Mouse (Mus musculus): Measurements from ENCODE around the gene Abi1.
A peak's percentile ranks its signal among the peaks of the same experiment; 100 is the strongest.
"Not testable (repeated sequence)": the region's sequence is repeated elsewhere in the genome, so short reads cannot be mapped to it uniquely, and the experiment has no call there.

Abi1 gene

DNA sequence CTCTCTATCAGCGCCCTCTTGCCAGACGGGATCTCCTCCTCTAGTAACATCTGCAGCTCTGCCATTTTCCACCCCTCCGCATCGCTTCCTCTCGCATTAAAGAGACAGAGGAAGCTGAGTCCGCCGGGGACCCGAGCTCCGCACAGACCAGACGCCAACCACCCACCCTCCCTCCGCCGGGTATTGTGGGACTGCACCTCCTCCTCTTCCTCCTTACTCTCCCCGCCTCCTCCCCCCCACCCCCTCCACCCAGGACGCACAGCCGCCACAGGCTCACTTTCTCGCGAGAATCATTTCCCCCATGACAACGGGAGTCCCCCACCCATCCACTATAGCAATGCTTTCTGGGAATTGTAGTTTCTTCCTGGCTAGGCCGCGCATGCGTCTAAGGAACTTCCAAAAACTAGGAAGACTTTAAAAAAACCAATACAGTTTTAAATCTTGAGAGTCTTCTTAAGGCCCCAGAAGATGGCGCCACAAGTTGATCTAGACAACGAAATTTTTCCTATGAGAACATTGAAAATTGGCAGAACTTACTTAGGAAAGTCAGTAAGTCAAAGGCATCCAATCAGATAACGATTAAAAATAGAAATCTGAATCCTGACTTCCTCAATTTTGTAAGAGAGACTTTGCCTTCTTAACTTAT, at the start of gene Abi1:
Abi1 (minus strand) TSS at position 241 of the 646 bp plus-strand sequence.
- peak; percentile 93 to 97 for DNase-seq

GRCm38 (mm10) chr2:23084540-23084939, 44.5 kb upstream of the Abi1 start:
- no peak for DNase-seq

- DNase-seq = peak; percentile 16 to 40
These were observed 38.5 kb upstream of the Abi1 start for GRCm38 (mm10) chr2:23078588-23078987.

GRCm38 (mm10) chr2:23077693-23078092, 37.7 kb upstream of the Abi1 start:
- DNase-seq = no peak

DNA sequence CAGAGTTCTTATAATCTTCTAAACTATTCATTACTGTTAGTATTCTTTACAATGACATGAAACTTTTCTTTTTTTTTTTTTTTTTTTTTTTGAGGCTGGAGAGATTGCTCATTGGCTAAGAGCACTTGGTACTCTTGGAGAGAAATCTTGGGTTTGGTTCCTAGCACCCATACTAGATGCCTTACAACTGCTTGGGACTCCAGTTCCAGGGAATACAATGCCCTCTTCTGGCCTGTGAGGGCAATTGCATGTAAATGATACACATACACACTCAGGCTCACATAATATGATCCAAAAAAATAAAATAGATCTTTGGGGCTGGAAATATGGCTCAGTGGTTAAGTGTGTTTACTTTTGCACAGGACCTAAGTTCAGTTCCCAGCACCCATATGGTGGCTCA, 36.7 kb upstream of the Abi1 start:
- no peak for DNase-seq

GRCm38 (mm10) chr2:23075846-23076245, 35.8 kb upstream of the Abi1 start:
- no peak for DNase-seq

DNA sequence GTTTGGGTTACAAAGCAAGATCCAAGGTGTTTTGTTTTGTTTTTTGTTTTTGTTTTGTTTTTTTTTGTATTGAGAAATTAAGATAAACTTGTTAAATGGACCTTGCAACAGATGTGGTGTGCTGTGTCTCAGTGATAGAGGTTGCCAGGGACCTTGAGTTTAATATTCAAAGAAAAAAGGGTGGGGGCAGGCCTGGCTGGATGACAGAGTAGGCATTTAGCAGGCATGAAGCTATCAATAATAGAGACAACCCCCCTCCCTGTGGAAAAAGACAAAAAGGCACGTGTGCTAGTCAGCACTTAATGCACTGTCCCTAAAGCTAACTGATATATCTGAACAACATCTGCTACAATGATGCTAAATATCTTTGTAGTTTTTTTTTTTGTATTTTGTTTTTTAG, 31.4 kb upstream of the Abi1 start:
- no peak for DNase-seq

GRCm38 (mm10) chr2:23070491-23070890, 30.4 kb upstream of the Abi1 start:
- DNase-seq = no peak

GRCm38 (mm10) chr2:23068894-23069744, 29.1 kb upstream of the Abi1 start:
- peak; percentile 94 to 98 for DNase-seq

GRCm38 (mm10) chr2:23068370-23068737, 28.3 kb upstream of the Abi1 start:
- DNase-seq = peak in 1 of 2 experiments; percentile 22

GRCm38 (mm10) chr2:23067552-23068369, 27.7 kb upstream of the Abi1 start, which contains the start of gene Acbd5:
Acbd5 (plus strand) TSS chr2:23068167.
- DNase-seq = peak; percentile 96 to 98

- DNase-seq = peak in 1 of 2 experiments; percentile 15
These were observed 12.5 kb upstream of the Abi1 start for GRCm38 (mm10) chr2:23052523-23052922.

DNA sequence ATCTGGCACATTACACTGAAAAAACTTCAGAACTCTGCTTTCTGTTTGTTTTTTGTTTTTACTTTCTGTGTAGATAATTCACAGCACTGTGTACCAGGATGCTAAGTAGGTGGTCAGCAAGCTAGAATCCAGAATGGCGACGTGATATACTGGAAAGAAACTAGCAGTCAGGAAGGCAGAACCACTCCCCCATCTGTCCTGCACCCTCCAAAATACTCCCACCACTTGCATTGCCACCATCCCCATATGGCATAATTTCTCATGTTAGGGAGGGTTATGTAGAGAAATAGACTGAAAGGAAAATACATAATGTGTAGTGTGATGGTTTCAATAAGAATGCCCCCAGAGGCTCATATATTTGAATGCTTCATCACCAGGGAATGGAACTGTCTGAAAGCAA, 11.8 kb upstream of the Abi1 start:
- no peak for DNase-seq

DNA sequence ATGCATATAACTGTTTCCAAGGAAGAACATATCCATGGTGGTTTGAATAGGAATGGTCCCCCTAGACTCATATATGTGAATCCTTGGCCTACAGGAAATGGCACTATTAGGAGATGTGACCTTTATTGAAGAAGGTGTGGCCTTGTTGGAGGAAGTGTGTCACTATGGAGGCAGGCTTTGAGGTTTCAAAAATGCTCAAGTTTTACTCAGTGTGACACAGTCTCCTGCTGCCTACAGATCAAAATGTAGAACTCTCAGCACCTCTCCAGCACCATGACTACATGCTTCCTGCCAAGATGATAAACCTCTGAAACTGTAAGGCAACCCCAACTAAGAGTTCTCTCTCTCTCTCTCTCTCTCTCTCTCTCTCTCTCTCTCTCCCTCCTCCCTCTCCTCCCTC, 8.0 kb upstream of the Abi1 start:
- no peak for DNase-seq

DNA sequence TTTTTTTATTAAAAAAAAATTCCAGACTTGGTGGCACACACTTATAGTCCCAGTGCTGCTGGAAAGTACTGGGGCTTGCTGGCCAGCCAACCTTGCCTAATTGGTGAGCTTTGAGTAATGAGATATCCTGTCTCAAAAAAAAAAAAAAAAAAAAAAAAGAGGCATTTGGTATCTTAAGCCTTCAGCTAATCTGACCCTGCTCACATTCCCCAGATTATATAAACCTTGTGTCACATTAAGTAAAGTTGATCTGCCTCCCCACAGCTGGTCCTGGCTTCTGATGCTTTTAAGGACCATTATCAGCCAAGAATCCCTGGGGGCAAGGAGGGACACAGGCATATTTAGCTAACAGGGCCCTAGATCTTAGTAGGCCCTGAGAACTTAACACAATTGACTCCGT, 5.7 kb upstream of the Abi1 start:
- DNase-seq = no peak

GRCm38 (mm10) chr2:23042189-23042588, 2.1 kb upstream of the Abi1 start:
- DNase-seq = no peak

- no peak for DNase-seq
These were observed 1.4 kb upstream of the Abi1 start for GRCm38 (mm10) chr2:23041457-23041856.

DNA sequence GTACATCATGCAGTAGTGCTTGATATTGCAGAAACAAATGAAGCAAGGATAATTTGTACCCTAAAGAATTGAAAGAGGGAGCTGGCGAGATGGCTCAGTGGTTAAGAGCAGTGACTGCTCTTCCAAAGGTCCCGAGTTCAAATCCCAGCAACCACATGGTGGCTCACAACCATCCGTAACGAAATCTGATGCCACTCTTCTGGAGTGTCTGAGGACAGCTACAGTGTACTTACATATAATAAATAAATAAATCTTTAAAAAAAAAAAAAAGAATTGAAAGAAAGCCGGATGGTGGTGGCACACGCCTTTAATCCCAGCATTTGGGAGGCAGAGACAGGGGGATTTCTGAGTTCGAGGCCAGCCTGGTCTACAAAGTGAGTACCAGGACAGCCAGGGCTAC, 649 bp upstream of the Abi1 start:
- not testable (repeated sequence) for DNase-seq

DNA sequence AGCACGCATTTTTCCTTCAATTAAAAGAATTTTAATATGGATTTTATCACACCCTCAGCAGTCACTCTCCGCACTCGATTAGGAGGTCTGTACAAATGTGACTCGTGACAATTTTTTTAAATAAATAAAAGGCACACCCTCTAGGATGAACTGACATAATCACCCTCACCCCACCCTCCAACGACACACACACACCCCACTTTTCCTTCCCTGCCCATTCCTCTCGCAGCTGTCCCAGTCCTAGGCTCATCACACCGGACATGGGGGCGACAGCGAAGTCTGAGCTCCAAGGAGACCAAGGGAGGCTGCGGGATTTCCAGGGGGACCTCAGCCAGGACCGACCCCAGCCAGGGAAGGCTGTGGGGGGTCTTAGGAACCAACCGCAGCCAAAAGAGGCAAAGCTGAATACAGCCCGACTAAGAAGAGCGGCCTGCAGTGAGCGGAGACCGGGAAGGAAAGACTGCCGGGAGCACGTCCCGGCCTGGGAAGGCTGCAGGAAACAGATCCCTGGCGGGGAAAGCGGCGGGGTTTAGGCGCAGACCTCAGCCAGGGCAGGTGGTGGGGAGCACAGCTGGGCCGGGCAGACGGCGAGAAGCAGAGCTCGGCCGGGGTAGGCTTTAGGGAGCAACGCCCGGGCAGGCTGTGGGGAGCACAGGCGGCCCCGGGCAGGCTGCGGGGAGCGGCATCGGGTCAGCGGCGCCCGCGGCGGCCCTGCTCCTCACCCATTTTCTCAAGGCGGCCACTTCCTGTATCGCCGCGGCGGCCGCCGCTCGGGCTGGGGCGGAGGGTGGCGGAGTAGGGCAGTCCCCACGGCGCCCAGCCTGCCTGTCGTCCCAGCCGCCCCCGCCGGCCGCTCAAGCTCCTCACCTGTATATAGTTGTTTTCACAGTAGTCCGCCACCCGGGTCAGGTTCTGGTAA, 700 bp downstream of the Abi1 start:
- DNase-seq = peak; percentile 18 to 46

DNA sequence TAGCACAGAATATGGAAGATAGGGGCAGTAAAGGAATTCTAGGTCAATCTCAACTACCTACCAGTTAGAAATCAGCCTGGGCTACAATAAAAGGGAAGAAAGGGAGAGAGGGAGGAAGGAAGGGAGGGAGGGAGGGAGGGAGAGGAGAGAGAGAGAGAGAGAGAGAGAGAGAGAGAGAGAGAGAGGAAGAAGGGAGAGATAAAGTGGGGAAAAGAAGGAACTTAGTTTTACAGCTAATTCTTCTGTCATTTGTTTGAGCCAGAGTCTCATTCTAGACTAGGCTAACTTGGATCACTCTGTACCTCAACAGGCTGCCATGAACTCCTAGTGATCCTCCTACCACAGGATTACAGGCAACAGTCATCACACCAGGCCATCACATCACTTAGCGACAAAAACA, 4.6 kb downstream of the Abi1 start:
- DNase-seq = no peak

GRCm38 (mm10) chr2:23034692-23035435, 5.2 kb downstream of the Abi1 start:
- DNase-seq = no peak

Measured in kidney, postnatal 36 days (tissue).